Mouse (Mus musculus) embryo, embryonic 10 days (tissue): ENCODE results near the gene Casq2.

ENCODE experiments used
- DNase-seq: peaks from one replicate; pipeline ENCODE4 v3.0.0-alpha.2; 2015; ENCODE audit warnings: low spot score

Casq2 gene

GRCm38 (mm10) chr3:102086283-102086682 is at the start of gene Casq2:
TSS of gene Casq2 (plus strand) at chr3:102086415.
- no peak for DNase-seq

- DNase-seq, result no peak
Measured at GRCm38 (mm10) chr3:102037806-102038205, 48.4 kb upstream of the Casq2 start.

GRCm38 (mm10) chr3:102038608-102039007 is 47.6 kb upstream of the Casq2 start:
- no peak for DNase-seq

GRCm38 (mm10) chr3:102041632-102042031 is 44.6 kb upstream of the Casq2 start:
- DNase-seq, result no peak

GRCm38 (mm10) chr3:102045071-102045470 is 41.1 kb upstream of the Casq2 start:
- DNase-seq, result peak; percentile 35

- DNase-seq, result no peak
Measured at GRCm38 (mm10) chr3:102047532-102047931, 38.7 kb upstream of the Casq2 start.

- DNase-seq, result peak; percentile 60
Measured at GRCm38 (mm10) chr3:102049207-102050104, 36.8 kb upstream of the Casq2 start.

GRCm38 (mm10) chr3:102052036-102052435 is 34.2 kb upstream of the Casq2 start:
- no peak for DNase-seq

GRCm38 (mm10) chr3:102053293-102053692 is 32.9 kb upstream of the Casq2 start:
- DNase-seq, result no peak

GRCm38 (mm10) chr3:102055878-102056277 is 30.3 kb upstream of the Casq2 start:
- peak; percentile 55 for DNase-seq

GRCm38 (mm10) chr3:102060065-102060464 is 26.1 kb upstream of the Casq2 start:
- no peak for DNase-seq

- peak; percentile 74 for DNase-seq
Measured at GRCm38 (mm10) chr3:102061923-102062670, 24.1 kb upstream of the Casq2 start.

GRCm38 (mm10) chr3:102062671-102063010 is 23.6 kb upstream of the Casq2 start:
- no peak for DNase-seq

GRCm38 (mm10) chr3:102063273-102064120 is 22.7 kb upstream of the Casq2 start:
- DNase-seq, result no peak

GRCm38 (mm10) chr3:102064566-102064965 is 21.6 kb upstream of the Casq2 start:
- no peak for DNase-seq

GRCm38 (mm10) chr3:102067306-102067705 is 18.9 kb upstream of the Casq2 start:
- DNase-seq, result no peak

GRCm38 (mm10) chr3:102067861-102068260 is 18.4 kb upstream of the Casq2 start:
- no peak for DNase-seq

GRCm38 (mm10) chr3:102069260-102069659 is 17.0 kb upstream of the Casq2 start:
- DNase-seq, result no peak

- DNase-seq, result no peak
Measured at GRCm38 (mm10) chr3:102069686-102070085, 16.5 kb upstream of the Casq2 start.

- no peak for DNase-seq
Measured at GRCm38 (mm10) chr3:102070360-102070759, 15.9 kb upstream of the Casq2 start.

- DNase-seq, result no peak
Measured at GRCm38 (mm10) chr3:102071016-102071415, 15.2 kb upstream of the Casq2 start.

GRCm38 (mm10) chr3:102079413-102079812 is 6.8 kb upstream of the Casq2 start:
- no peak for DNase-seq
